Mouse (Mus musculus): Measurements from ENCODE around the gene Taf10. TPM values are rescaled to one million over a fixed set of nuclear protein-coding genes. Genes with fewer than 3 reads are reported as not detected.

The Taf10 gene
- polyA plus RNA-seq, 1 experiment from 2014 or later: 188 TPM

DNA sequence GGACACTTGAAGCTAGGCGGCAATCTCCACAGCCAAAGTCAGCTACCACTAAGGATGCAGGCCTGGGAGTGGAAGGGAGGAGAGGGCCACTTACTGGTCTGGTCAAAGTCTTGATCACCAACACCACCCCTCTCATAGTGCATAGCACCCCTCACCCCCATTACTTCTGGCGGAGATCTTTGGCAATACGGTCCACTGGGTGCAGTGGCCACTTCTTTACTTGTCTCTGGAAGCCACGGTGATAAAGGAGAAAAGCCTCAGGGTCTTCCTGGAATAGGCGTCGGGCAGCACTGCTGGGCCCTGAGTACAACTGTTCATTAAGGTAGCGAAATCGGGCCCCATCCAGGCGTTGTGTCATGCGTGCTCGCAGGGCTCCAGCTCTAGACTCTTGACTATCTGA lies 10.3 kb downstream of the Taf10 start:
- Histone ChIP-seq H3K27ac (no peak overlapping the region), H3K36me3 (peaks cover 60% of the 10 kb centered on the region), H3K4me3 (no peak overlapping the region), H3K27me3 (ENCODE audit: insufficient read depth, poor library complexity, severe bottlenecking) (no peaks in the 10 kb centered on the region), H3K4me1 (replicated peaks) (peaks cover 35% of the 10 kb centered on the region), H3K9me3 (no peaks in the 10 kb centered on the region)
- WGBS: 97% methylated on average over 11 of the region's 11 CpGs
- no peak for DNase-seq (ENCODE audit: low spot score)

- WGBS: 71% methylated on average over 6 of the region's 6 CpGs
- no peaks in the 10 kb centered on the region for H3K9me3 ChIP-seq
- DNase-seq (ENCODE audit: low spot score): no peak
- H3K36me3 ChIP-seq: peaks cover 52% of the 10 kb centered on the region
- H3K27me3 ChIP-seq (ENCODE audit: insufficient read depth, poor library complexity, severe bottlenecking): no peaks in the 10 kb centered on the region
- H3K4me3 ChIP-seq: no peak overlapping the region
- H3K27ac ChIP-seq: peak overlapping the region; percentile 50
- H3K4me1 ChIP-seq (replicated peaks): peaks cover 7% of the 10 kb centered on the region
Observed at GRCm38 (mm10) chr7:105728701-105729428, 15.3 kb downstream of the Taf10 start.

DNA sequence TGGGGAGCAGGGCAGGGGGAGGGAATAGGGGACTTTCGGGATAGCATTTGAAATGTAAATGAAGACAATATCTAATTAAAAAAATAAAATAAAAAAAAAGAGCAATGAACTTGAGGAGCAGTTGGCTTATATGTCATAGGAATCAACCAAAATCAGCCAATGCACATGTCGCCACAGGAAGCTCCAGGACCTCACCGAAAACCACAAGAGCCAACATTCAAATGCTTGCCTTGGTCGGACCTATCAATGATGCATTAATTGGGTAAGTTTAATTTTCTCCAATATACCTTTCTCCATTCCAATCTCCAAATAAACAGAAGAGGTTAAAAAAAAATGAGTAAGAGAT lies 17.2 kb downstream of the Taf10 start:
- no peak overlapping the region for H3K4me3 ChIP-seq
- H3K9me3 ChIP-seq: no peaks in the 10 kb centered on the region
- H3K27ac ChIP-seq: no peak overlapping the region
- no peaks in the 10 kb centered on the region for H3K27me3 ChIP-seq (ENCODE audit: insufficient read depth, poor library complexity, severe bottlenecking)
- no peak for DNase-seq (ENCODE audit: low spot score)
- WGBS: 93% methylated on average over 4 of the region's 4 CpGs
- peaks cover 7% of the 10 kb centered on the region for H3K4me1 ChIP-seq (replicated peaks)
- peaks cover 32% of the 10 kb centered on the region for H3K36me3 ChIP-seq

GRCm38 (mm10) chr7:105726144-105726979 lies 17.8 kb downstream of the Taf10 start:
- DNase-seq (ENCODE audit: low spot score): peak; percentile 26
- WGBS: 84% methylated on average over 4 of the region's 4 CpGs
- H3K36me3 ChIP-seq: peaks cover 27% of the 10 kb centered on the region

DNA sequence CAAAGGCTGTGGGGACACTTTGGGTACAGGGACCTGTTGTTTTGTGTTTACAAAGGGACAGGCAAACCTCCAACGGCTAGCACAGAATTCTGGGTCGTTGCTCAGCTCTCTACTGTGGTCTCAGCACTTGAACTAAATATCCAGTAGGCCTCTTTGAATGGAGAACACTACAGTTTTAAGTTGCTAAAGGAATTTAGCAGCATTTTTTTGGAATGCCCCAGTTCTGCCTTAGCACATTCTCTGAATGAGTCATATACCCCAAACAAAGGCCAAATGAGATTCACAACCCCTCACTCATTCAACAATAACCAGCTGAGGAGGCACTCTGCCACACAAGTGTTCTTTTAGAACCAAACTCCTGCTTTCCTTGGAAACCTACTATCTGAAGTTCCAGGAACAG lies 22.2 kb downstream of the Taf10 start:
- DNase-seq (ENCODE audit: low spot score): no peak
- no peak overlapping the region for H3K4me3 ChIP-seq
- no peak overlapping the region for H3K27ac ChIP-seq
- H3K27me3 ChIP-seq (ENCODE audit: insufficient read depth, poor library complexity, severe bottlenecking): no peaks in the 10 kb centered on the region
- H3K4me1 ChIP-seq (replicated peaks): no peaks in the 10 kb centered on the region
- no peaks in the 10 kb centered on the region for H3K36me3 ChIP-seq
- WGBS: 75% methylated on average over 2 of the region's 2 CpGs
- no peaks in the 10 kb centered on the region for H3K9me3 ChIP-seq

More at GRCm38 (mm10) chr7:105726144-105726979, 17.8 kb downstream of the Taf10 start:
- no peak overlapping the region for H3K27ac ChIP-seq
- no peak overlapping the region for H3K4me3 ChIP-seq
- no peaks in the 10 kb centered on the region for H3K9me3 ChIP-seq
- H3K27me3 ChIP-seq (ENCODE audit: insufficient read depth, poor library complexity, severe bottlenecking): no peaks in the 10 kb centered on the region
- H3K4me1 ChIP-seq (replicated peaks): peaks cover 7% of the 10 kb centered on the region

- 58% methylated on average over 3 of the region's 3 CpGs for WGBS
- Histone ChIP-seq H3K9me3 (no peaks in the 10 kb centered on the region), H3K27ac (no peak overlapping the region), H3K4me1 (replicated peaks) (no peaks in the 10 kb centered on the region), H3K4me3 (no peak overlapping the region), H3K36me3 (no peaks in the 10 kb centered on the region), H3K27me3 (ENCODE audit: insufficient read depth, poor library complexity, severe bottlenecking) (no peaks in the 10 kb centered on the region)
- DNase-seq (ENCODE audit: low spot score): no peak
Observed at GRCm38 (mm10) chr7:105715366-105715765, 28.8 kb downstream of the Taf10 start.

DNA sequence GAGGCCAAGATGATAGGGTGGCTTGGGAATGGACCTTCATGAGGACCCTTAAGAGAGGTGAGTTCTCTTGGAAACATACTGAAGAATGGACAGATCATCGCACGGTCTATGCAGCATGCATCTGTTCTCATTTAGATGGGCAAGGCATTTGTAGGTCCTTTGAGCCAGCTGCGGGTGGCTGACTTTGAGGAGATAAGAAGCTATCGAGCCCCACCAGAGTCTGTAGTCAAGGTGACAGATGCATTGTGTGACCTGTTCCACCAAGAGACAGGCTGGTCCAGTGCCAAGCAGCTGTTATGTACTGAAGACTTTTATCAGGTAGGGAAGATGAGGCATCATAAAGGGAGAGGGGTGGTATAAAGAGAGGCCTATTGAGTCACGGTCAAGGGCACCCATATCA lies 35.4 kb downstream of the Taf10 start:
- Histone ChIP-seq H3K36me3 (no peaks in the 10 kb centered on the region), H3K27me3 (ENCODE audit: insufficient read depth, poor library complexity, severe bottlenecking) (no peaks in the 10 kb centered on the region), H3K27ac (no peak overlapping the region), H3K9me3 (no peaks in the 10 kb centered on the region), H3K4me1 (replicated peaks) (no peaks in the 10 kb centered on the region), H3K4me3 (no peak overlapping the region)
- WGBS: 93% methylated on average over 5 of the region's 5 CpGs
- DNase-seq (ENCODE audit: low spot score): no peak

- no peaks in the 10 kb centered on the region for H3K36me3 ChIP-seq
- no peak overlapping the region for H3K27ac ChIP-seq
- H3K9me3 ChIP-seq: no peaks in the 10 kb centered on the region
- no peak overlapping the region for H3K4me3 ChIP-seq
- 91% methylated on average over 4 of the region's 4 CpGs for WGBS
- DNase-seq (ENCODE audit: low spot score): no peak
- H3K27me3 ChIP-seq (ENCODE audit: insufficient read depth, poor library complexity, severe bottlenecking): no peaks in the 10 kb centered on the region
- H3K4me1 ChIP-seq (replicated peaks): no peaks in the 10 kb centered on the region
Observed at GRCm38 (mm10) chr7:105703816-105704215, 40.3 kb downstream of the Taf10 start.

- H3K4me3 ChIP-seq: no peak overlapping the region
- H3K27ac ChIP-seq: no peak overlapping the region
- no peaks in the 10 kb centered on the region for H3K9me3 ChIP-seq
- no peaks in the 10 kb centered on the region for H3K27me3 ChIP-seq (ENCODE audit: insufficient read depth, poor library complexity, severe bottlenecking)
- no peaks in the 10 kb centered on the region for H3K36me3 ChIP-seq
- no peak for DNase-seq (ENCODE audit: low spot score)
- 83% methylated on average over 16 of the region's 16 CpGs for WGBS
- H3K4me1 ChIP-seq (replicated peaks): no peaks in the 10 kb centered on the region
Observed at GRCm38 (mm10) chr7:105703184-105703583, 41.0 kb downstream of the Taf10 start.

GRCm38 (mm10) chr7:105690875-105691274 lies 53.3 kb downstream of the Taf10 start:
- DNase-seq (ENCODE audit: low spot score): no peak
- H3K36me3 ChIP-seq: no peaks in the 10 kb centered on the region
- no peaks in the 10 kb centered on the region; the same call in 1 of the 2 replicates for H3K27me3 ChIP-seq (ENCODE audit: insufficient read depth, poor library complexity, severe bottlenecking)
- WGBS: 83% methylated on average over 1 of the region's 1 CpGs
- H3K9me3 ChIP-seq: no peaks in the 10 kb centered on the region
- H3K27ac ChIP-seq: no peak overlapping the region
- no peak overlapping the region for H3K4me3 ChIP-seq
- H3K4me1 ChIP-seq (replicated peaks): peaks cover under 1% of the 10 kb centered on the region; the same call in 1 of the 2 replicates

Other genes with a start within 250 kb of the Taf10 start
- gene Smpd1, start 190.0 kb downstream of the Taf10 start, polyA plus RNA-seq (2016; fragmentation: Nextera tagmentation; extraction: Ambion mirVana): 36.8 and 52.4 TPM in 2 replicates
- gene Apbb1, start 162.7 kb downstream of the Taf10 start, polyA plus RNA-seq (2016; fragmentation: Nextera tagmentation; extraction: Ambion mirVana): 118 and 171 TPM in 2 replicates
- gene Hpx, start 144.2 kb downstream of the Taf10 start, polyA plus RNA-seq (2016; fragmentation: Nextera tagmentation; extraction: Ambion mirVana): 0.20 and 0.25 TPM in 2 replicates
- gene Trim3, start 110.8 kb downstream of the Taf10 start, polyA plus RNA-seq (2016; fragmentation: Nextera tagmentation; extraction: Ambion mirVana): 40.9 and 42.2 TPM in 2 replicates
- gene Timm10b, start 104.3 kb downstream of the Taf10 start, polyA plus RNA-seq (2016; fragmentation: Nextera tagmentation; extraction: Ambion mirVana): 164 and 184 TPM in 2 replicates
- 58.4 and 69.7 TPM in 2 replicates for gene Arfip2, start 103.9 kb downstream of the Taf10 start, polyA plus RNA-seq (2016; fragmentation: Nextera tagmentation; extraction: Ambion mirVana)
- 18.5 and 28.1 TPM in 2 replicates for gene Gm45799, start 103.8 kb downstream of the Taf10 start, polyA plus RNA-seq (2016; fragmentation: Nextera tagmentation; extraction: Ambion mirVana)
- 0.31 and 0.51 TPM in 2 replicates for gene Dnhd1, start 93.5 kb downstream of the Taf10 start, polyA plus RNA-seq (2016; fragmentation: Nextera tagmentation; extraction: Ambion mirVana)
- 234 and 240 TPM in 2 replicates for gene Ilk, start 7.8 kb downstream of the Taf10 start, polyA plus RNA-seq (2016; fragmentation: Nextera tagmentation; extraction: Ambion mirVana)
- gene Rrp8, start 7.0 kb downstream of the Taf10 start, polyA plus RNA-seq (2016; fragmentation: Nextera tagmentation; extraction: Ambion mirVana): 33.6 and 36.2 TPM in 2 replicates
- 57.8 and 59.2 TPM in 2 replicates for gene Tpp1, start 7.9 kb upstream of the Taf10 start, polyA plus RNA-seq (2016; fragmentation: Nextera tagmentation; extraction: Ambion mirVana)
- 9.3 and 13.4 TPM in 2 replicates for gene Dchs1, start 43.3 kb upstream of the Taf10 start, polyA plus RNA-seq (2016; fragmentation: Nextera tagmentation; extraction: Ambion mirVana)
- 298 and 325 TPM in 2 replicates for gene Mrpl17, start 66.7 kb upstream of the Taf10 start, polyA plus RNA-seq (2016; fragmentation: Nextera tagmentation; extraction: Ambion mirVana)
- 0.07 and 0.17 TPM in 2 replicates for gene Gm4070, start 209.6 kb upstream of the Taf10 start, polyA plus RNA-seq (2016; fragmentation: Nextera tagmentation; extraction: Ambion mirVana)

Data from hindbrain, embryonic 10.5 days (tissue).